Mouse (Mus musculus): ENCODE results near the gene Mrps2. TPM values are rescaled to one million over a fixed set of nuclear protein-coding genes. Genes with fewer than 3 reads are reported as not detected.
"Not testable (repeated sequence)": the region's sequence is repeated elsewhere in the genome, so short reads cannot be mapped to it uniquely, and the experiment has no call there.

Mrps2 gene
- polyA plus RNA-seq, 1 experiment from 2014 or later: 71.4 TPM

DNA sequence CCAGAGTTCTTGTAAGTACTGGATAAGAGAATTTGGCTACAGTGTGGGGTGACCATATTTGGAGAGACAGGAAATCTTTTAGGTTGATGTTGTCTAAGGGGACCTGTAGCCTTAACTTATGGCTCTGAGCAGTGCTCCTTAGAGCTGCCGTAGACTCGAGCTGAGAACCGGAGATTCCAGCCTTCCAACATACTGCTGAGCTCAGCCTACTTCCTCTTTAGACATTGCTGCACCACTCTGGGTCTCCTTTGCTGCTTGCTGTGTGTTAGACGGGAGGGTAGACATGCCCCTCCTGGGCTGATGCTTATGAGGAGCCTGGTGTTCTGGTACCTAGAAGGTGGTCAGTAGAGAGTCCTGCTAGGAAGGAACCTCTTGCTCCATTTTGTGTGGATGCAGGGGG is 30.6 kb downstream of the Mrps2 start:
- Histone ChIP-seq H3K27me3 (ENCODE audit: control insufficient read depth, insufficient read depth, low read length) (no peaks in the 10 kb centered on the region), H3K4me3 (ENCODE audit: low read depth, low read length) (no peak overlapping the region), H3K27ac (replicated peaks; ENCODE audit: low read depth, low read length) (no peak overlapping the region), H3K4me2 (ENCODE audit: low read depth, low read length) (no peak overlapping the region), H3K9ac (replicated peaks; ENCODE audit: low read length) (no peak overlapping the region), H3K36me3 (replicated peaks; ENCODE audit: control insufficient read depth, insufficient read depth, low read depth, low read length) (no peaks in the 10 kb centered on the region), H3K4me1 (ENCODE audit: control insufficient read depth, insufficient read depth, low read length) (no peaks in the 10 kb centered on the region), H3K9me3 (replicated peaks; ENCODE audit: control insufficient read depth, low read length) (no peaks in the 10 kb centered on the region)
- WGBS: 86% methylated on average over 4 of the region's 4 CpGs
- ATAC-seq (replicated peaks; ENCODE audit: insufficient number of reproducible peaks, low FRiP score, low TSS enrichment, low read depth) (no peak), DNase-seq (ENCODE audit: low spot score) (no peak)

DNA sequence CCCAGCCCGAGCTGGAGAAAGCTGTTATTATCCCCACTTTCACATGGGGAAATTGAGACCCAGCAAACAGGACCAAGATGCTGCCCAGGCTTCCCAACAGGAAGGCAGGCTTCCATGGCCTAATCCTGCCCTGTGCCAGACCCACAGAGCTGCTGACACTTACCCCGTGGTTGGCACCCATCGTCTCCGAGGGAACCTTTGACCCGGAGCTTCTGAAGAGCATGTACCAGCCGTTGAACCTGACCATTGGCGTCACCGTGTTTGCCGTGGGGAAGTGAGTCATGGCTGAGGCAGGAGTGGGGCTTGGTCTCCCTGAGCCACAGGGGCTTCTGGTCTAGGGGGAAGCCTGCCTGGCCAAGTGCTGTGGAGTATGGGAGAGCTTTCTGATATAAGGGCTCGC is 35.1 kb downstream of the Mrps2 start:
- DNase-seq (ENCODE audit: low spot score): no peak
- no peak overlapping the region for H3K4me2 ChIP-seq (ENCODE audit: low read depth, low read length)
- no peak overlapping the region for H3K4me3 ChIP-seq (ENCODE audit: low read depth, low read length)
- no peak for ATAC-seq (replicated peaks; ENCODE audit: insufficient number of reproducible peaks, low FRiP score, low TSS enrichment, low read depth)
- no peak overlapping the region for H3K9ac ChIP-seq (replicated peaks; ENCODE audit: low read length)
- H3K27me3 ChIP-seq (ENCODE audit: control insufficient read depth, insufficient read depth, low read length): no peaks in the 10 kb centered on the region
- H3K36me3 ChIP-seq (replicated peaks; ENCODE audit: control insufficient read depth, insufficient read depth, low read depth, low read length): no peaks in the 10 kb centered on the region
- 87% methylated on average over 10 of the region's 10 CpGs for WGBS
- H3K4me1 ChIP-seq (ENCODE audit: control insufficient read depth, insufficient read depth, low read length): no peaks in the 10 kb centered on the region
- no peaks in the 10 kb centered on the region for H3K9me3 ChIP-seq (replicated peaks; ENCODE audit: control insufficient read depth, low read length)
- H3K27ac ChIP-seq (replicated peaks; ENCODE audit: low read depth, low read length): no peak overlapping the region

GRCm38 (mm10) chr2:28504676-28505075 is 36.8 kb downstream of the Mrps2 start:
- Histone ChIP-seq H3K4me1 (ENCODE audit: control insufficient read depth, insufficient read depth, low read length) (no peaks in the 10 kb centered on the region), H3K9ac (replicated peaks; ENCODE audit: low read length) (no peak overlapping the region), H3K4me3 (ENCODE audit: low read depth, low read length) (no peak overlapping the region), H3K27me3 (ENCODE audit: control insufficient read depth, insufficient read depth, low read length) (no peaks in the 10 kb centered on the region), H3K4me2 (ENCODE audit: low read depth, low read length) (no peak overlapping the region), H3K36me3 (replicated peaks; ENCODE audit: control insufficient read depth, insufficient read depth, low read depth, low read length) (no peaks in the 10 kb centered on the region), H3K27ac (replicated peaks; ENCODE audit: low read depth, low read length) (no peak overlapping the region), H3K9me3 (replicated peaks; ENCODE audit: control insufficient read depth, low read length) (no peaks in the 10 kb centered on the region)
- DNase-seq (ENCODE audit: low spot score) (no peak), ATAC-seq (replicated peaks; ENCODE audit: insufficient number of reproducible peaks, low FRiP score, low TSS enrichment, low read depth) (no peak)
- whole genome bisulfite sequencing: 87% methylated on average over 13 of the region's 13 CpGs

DNA sequence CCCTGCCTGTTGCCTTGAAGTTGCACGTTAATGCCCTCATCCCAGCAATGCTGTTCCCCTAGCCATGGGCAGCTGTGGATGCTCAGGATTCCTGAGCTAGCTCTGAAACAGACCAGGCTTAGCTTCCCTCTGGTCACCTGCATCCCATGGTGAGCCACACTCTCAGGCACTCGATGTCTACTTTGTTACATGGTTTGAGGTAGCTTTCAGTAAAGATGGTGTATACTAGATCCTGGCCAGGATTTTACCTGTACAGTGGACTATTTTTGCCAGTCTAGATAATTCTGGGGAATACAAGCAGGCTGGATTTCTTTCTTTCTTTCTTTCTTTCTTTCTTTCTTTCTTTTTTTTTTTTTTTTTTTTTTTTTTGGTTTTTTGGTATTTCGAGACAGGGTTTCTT is 37.9 kb downstream of the Mrps2 start, which contains the start of gene Gm10134:
TSS of gene Gm10134 (plus strand) at position 301 of the 400 bp plus-strand sequence.
- Histone ChIP-seq H3K9ac (replicated peaks; ENCODE audit: low read length) (no peak within 1 kb of the TSS), H3K27ac (replicated peaks; ENCODE audit: low read depth, low read length) (no peak within 1 kb of the TSS), H3K36me3 (replicated peaks; ENCODE audit: control insufficient read depth, insufficient read depth, low read depth, low read length) (no peaks in the 10 kb centered on the region), H3K4me3 (ENCODE audit: low read depth, low read length) (no peak within 1 kb of the TSS), H3K27me3 (ENCODE audit: control insufficient read depth, insufficient read depth, low read length) (no peaks in the 10 kb centered on the region), H3K4me2 (ENCODE audit: low read depth, low read length) (no peak within 1 kb of the TSS), H3K9me3 (replicated peaks; ENCODE audit: control insufficient read depth, low read length) (no peaks in the 10 kb centered on the region), H3K4me1 (ENCODE audit: control insufficient read depth, insufficient read depth, low read length) (no peaks in the 10 kb centered on the region)
- no peak for DNase-seq (ENCODE audit: low spot score)
- no peak for ATAC-seq (replicated peaks; ENCODE audit: insufficient number of reproducible peaks, low FRiP score, low TSS enrichment, low read depth)
- 78% methylated on average over 3 of the region's 3 CpGs for WGBS

GRCm38 (mm10) chr2:28506291-28506690 is 38.4 kb downstream of the Mrps2 start:
- Histone ChIP-seq H3K9me3 (replicated peaks; ENCODE audit: control insufficient read depth, low read length) (no peaks in the 10 kb centered on the region), H3K4me1 (ENCODE audit: control insufficient read depth, insufficient read depth, low read length) (no peaks in the 10 kb centered on the region), H3K4me3 (ENCODE audit: low read depth, low read length) (no peak overlapping the region), H3K27ac (replicated peaks; ENCODE audit: low read depth, low read length) (no peak overlapping the region), H3K4me2 (ENCODE audit: low read depth, low read length) (no peak overlapping the region), H3K27me3 (ENCODE audit: control insufficient read depth, insufficient read depth, low read length) (no peaks in the 10 kb centered on the region), H3K9ac (replicated peaks; ENCODE audit: low read length) (no peak overlapping the region), H3K36me3 (replicated peaks; ENCODE audit: control insufficient read depth, insufficient read depth, low read depth, low read length) (no peaks in the 10 kb centered on the region)
- 76% methylated on average over 6 of the region's 6 CpGs for WGBS
- DNase-seq (ENCODE audit: low spot score) (no peak), ATAC-seq (replicated peaks; ENCODE audit: insufficient number of reproducible peaks, low FRiP score, low TSS enrichment, low read depth) (no peak)

DNA sequence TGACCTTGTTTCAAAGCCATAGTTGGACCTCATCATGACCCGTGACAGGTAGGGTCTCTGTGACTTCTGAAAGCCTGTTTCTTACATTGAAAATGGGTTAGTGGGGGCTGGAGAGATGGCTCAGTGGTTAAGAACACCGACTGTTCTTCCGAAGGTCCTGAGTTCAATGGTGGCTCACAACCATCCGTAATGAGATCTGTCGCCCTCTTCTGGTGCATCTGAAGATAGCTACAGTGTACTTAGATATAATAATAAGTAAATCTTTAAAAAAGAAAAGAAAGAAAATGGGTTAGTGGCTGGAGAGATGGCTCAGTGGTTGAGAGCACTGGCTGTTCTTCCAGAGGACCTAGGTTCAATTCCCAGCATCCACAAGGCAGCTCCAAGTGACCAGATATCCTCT is 43.7 kb downstream of the Mrps2 start:
- not testable (repeated sequence) for H3K9ac ChIP-seq (replicated peaks; ENCODE audit: low read length); H3K4me3 ChIP-seq (ENCODE audit: low read depth, low read length); H3K9me3 ChIP-seq (replicated peaks; ENCODE audit: control insufficient read depth, low read length); H3K27ac ChIP-seq (replicated peaks; ENCODE audit: low read depth, low read length); DNase-seq (ENCODE audit: low spot score); H3K4me1 ChIP-seq (ENCODE audit: control insufficient read depth, insufficient read depth, low read length); H3K27me3 ChIP-seq (ENCODE audit: control insufficient read depth, insufficient read depth, low read length); H3K36me3 ChIP-seq (replicated peaks; ENCODE audit: control insufficient read depth, insufficient read depth, low read depth, low read length); ATAC-seq (replicated peaks; ENCODE audit: insufficient number of reproducible peaks, low FRiP score, low TSS enrichment, low read depth); H3K4me2 ChIP-seq (ENCODE audit: low read depth, low read length)
- 52% methylated on average over 5 of the region's 5 CpGs for WGBS

GRCm38 (mm10) chr2:28512798-28513401 is 45.0 kb downstream of the Mrps2 start, which contains the start of gene Ralgds:
TSS of gene Ralgds (plus strand) at chr2:28513125.
- WGBS: 0% methylated on average over 38 of the region's 71 CpGs
- H3K9me3 ChIP-seq (replicated peaks; ENCODE audit: control insufficient read depth, low read length): no peaks in the 10 kb centered on the region
- peak within 1 kb of the TSS; percentile 76 for H3K4me3 ChIP-seq (ENCODE audit: low read depth, low read length)
- peak within 1 kb of the TSS; percentile 96 for H3K4me2 ChIP-seq (ENCODE audit: low read depth, low read length)
- peak within 1 kb of the TSS; percentile 92 for H3K9ac ChIP-seq (replicated peaks; ENCODE audit: low read length)
- DNase-seq (ENCODE audit: low spot score) (peak; percentile 79), ATAC-seq (replicated peaks; ENCODE audit: insufficient number of reproducible peaks, low FRiP score, low TSS enrichment, low read depth) (peak; percentile 49)
- H3K4me1 ChIP-seq (ENCODE audit: control insufficient read depth, insufficient read depth, low read length): 0 out of 2 replicates have a peak, but pooled peaks cover 2% of the 10 kb centered on the region
- H3K36me3 ChIP-seq (replicated peaks; ENCODE audit: control insufficient read depth, insufficient read depth, low read depth, low read length): no peaks in the 10 kb centered on the region
- H3K27me3 ChIP-seq (ENCODE audit: control insufficient read depth, insufficient read depth, low read length): no peaks in the 10 kb centered on the region
- H3K27ac ChIP-seq (replicated peaks; ENCODE audit: low read depth, low read length): peak within 1 kb of the TSS; percentile 47

GRCm38 (mm10) chr2:28513431-28514370 is 45.8 kb downstream of the Mrps2 start:
- Histone ChIP-seq H3K4me2 (ENCODE audit: low read depth, low read length) (peak overlapping the region; percentile 96), H3K27me3 (ENCODE audit: control insufficient read depth, insufficient read depth, low read length) (no peaks in the 10 kb centered on the region), H3K9me3 (replicated peaks; ENCODE audit: control insufficient read depth, low read length) (no peaks in the 10 kb centered on the region), H3K27ac (replicated peaks; ENCODE audit: low read depth, low read length) (peak overlapping the region; percentile 47), H3K4me1 (ENCODE audit: control insufficient read depth, insufficient read depth, low read length) (0 out of 2 replicates have a peak, but pooled peaks cover 2% of the 10 kb centered on the region), H3K9ac (replicated peaks; ENCODE audit: low read length) (peak overlapping the region; percentile 92), H3K4me3 (ENCODE audit: low read depth, low read length) (peak overlapping the region; percentile 76), H3K36me3 (replicated peaks; ENCODE audit: control insufficient read depth, insufficient read depth, low read depth, low read length) (no peaks in the 10 kb centered on the region)
- DNase-seq (ENCODE audit: low spot score) (peak; percentile 48), ATAC-seq (replicated peaks; ENCODE audit: insufficient number of reproducible peaks, low FRiP score, low TSS enrichment, low read depth) (peak; percentile 27)
- WGBS: 6% methylated on average over 47 of the region's 47 CpGs
